Mouse (Mus musculus) stomach, embryonic 14.5 days (tissue): ENCODE data around the gene Plekha7. TPM values are rescaled to one million over a fixed set of nuclear protein-coding genes. Genes with fewer than 3 reads are reported as not detected.
A peak's percentile ranks its signal among the peaks of the same experiment; 100 is the strongest.

Experiments
- ATAC-seq: fragments of 200-750 bp; cut with Nextera tagmentation; 2 replicates; pipeline ENCODE4 v1.8.0; 2017; ENCODE audit warnings: low read depth, moderate TSS enrichment; ENCODE audit not compliant: insufficient number of reproducible peaks, insufficient read depth, low FRiP score
- H3K27ac ChIP-seq: fragments of 300-500 bp; sonication (generic); 2 replicates; pipeline ENCODE4 v1.5.1; 2014; ENCODE audit warnings: mild to moderate bottlenecking, low read length, moderate library complexity, mixed read lengths
- H3K27me3 ChIP-seq: fragments of 300-500 bp; sonication (generic); 2 replicates; pipeline ENCODE4 v1.6.1; 2014; ENCODE audit warnings: low read length, control low read depth, mixed read lengths; ENCODE audit not compliant: control insufficient read depth, insufficient read depth
- H3K36me3 ChIP-seq: fragments of 300-500 bp; sonication (generic); 2 replicates; pipeline ENCODE4 v1.6.1; 2014; ENCODE audit warnings: mild to moderate bottlenecking, control low read depth, low read length, moderate library complexity, mixed read lengths; ENCODE audit not compliant: control insufficient read depth, insufficient read depth
- H3K4me1 ChIP-seq: fragments of 300-500 bp; sonication (generic); 2 replicates; pipeline ENCODE4 v1.6.1; 2014; ENCODE audit warnings: low read length, control low read depth, mixed read lengths; ENCODE audit not compliant: control insufficient read depth, insufficient read depth
- H3K4me2 ChIP-seq: fragments of 300-500 bp; sonication (generic); replicated peaks from 2 replicates; pipeline ENCODE4 v1.6.1; 2014; ENCODE audit warnings: low read depth, low read length, control low read depth
- H3K4me3 ChIP-seq: fragments of 300-500 bp; sonication (generic); 2 replicates; pipeline ENCODE4 v1.5.1; 2014; ENCODE audit warnings: low read depth, low read length, control low read depth
- H3K9ac ChIP-seq: fragments of 300-500 bp; sonication (generic); replicated peaks from 2 replicates; pipeline ENCODE4 v1.6.1; 2014; ENCODE audit warnings: low read depth, mild to moderate bottlenecking, control low read depth, low read length, moderate library complexity, mixed read lengths
- H3K9me3 ChIP-seq: fragments of 300-500 bp; sonication (generic); 2 replicates; pipeline ENCODE4 v1.6.1; 2016; ENCODE audit warnings: low read depth, low read length, control low read depth; ENCODE audit not compliant: control insufficient read depth
- WGBS: fragments of 180-500 bp; shearing (Covaris S2); extraction: QIAGEN DNeasy Blood & Tissue Kit; methylation state at CpG from one replicate; pipeline ENCODE4 v1.1.7; 2014; 5-methylcytosine and 5-hydroxymethylcytosine counted together
- polyA plus RNA-seq: library from polyadenylated mRNA; unstranded; fragments of >200 nt; fragmentation: Nextera tagmentation; extraction: Ambion mirVana; gene quantifications from 2 replicates; pipeline ENCODE4 v1.2.1, GENCODE M21; 2014

Plekha7 gene
- polyA plus RNA-seq, 1 experiment from 2014 or later = 12.4 TPM

GRCm38 (mm10) chr7:116241601-116242000, 66.6 kb downstream of the Plekha7 start:
- Histone ChIP-seq H3K4me1 (peaks cover 10% of the 10 kb centered on the region; the same call in 1 of the 2 replicates), H3K27me3 (0 out of 2 replicates have a peak, but pooled peaks cover 2% of the 10 kb centered on the region), H3K27ac (no peak overlapping the region), H3K9me3 (no peaks in the 10 kb centered on the region), H3K4me3 (no peak overlapping the region), H3K9ac (no peak overlapping the region), H3K4me2 (no peak overlapping the region), H3K36me3 (no peaks in the 10 kb centered on the region)
- 27% methylated on average over 7 of the region's 7 CpGs for WGBS
- no peak for ATAC-seq

GRCm38 (mm10) chr7:116240791-116241474, 67.2 kb downstream of the Plekha7 start:
- H3K9me3 ChIP-seq = no peaks in the 10 kb centered on the region
- peaks cover 7% of the 10 kb centered on the region for H3K4me1 ChIP-seq
- 72% methylated on average over 12 of the region's 12 CpGs for WGBS
- ATAC-seq = no peak
- H3K27ac ChIP-seq = no peak overlapping the region
- no peak overlapping the region for H3K9ac ChIP-seq
- no peaks in the 10 kb centered on the region for H3K36me3 ChIP-seq
- H3K4me3 ChIP-seq = no peak overlapping the region
- no peak overlapping the region for H3K4me2 ChIP-seq
- 0 out of 2 replicates have a peak, but pooled peaks cover 2% of the 10 kb centered on the region for H3K27me3 ChIP-seq

GRCm38 (mm10) chr7:116240353-116240752, 67.8 kb downstream of the Plekha7 start:
- ATAC-seq = no peak
- H3K4me1 ChIP-seq = peaks cover 13% of the 10 kb centered on the region
- whole genome bisulfite sequencing = 76% methylated on average over 4 of the region's 4 CpGs
- no peak overlapping the region for H3K9ac ChIP-seq
- no peak overlapping the region for H3K4me3 ChIP-seq
- H3K27ac ChIP-seq = no peak overlapping the region
- H3K36me3 ChIP-seq = no peaks in the 10 kb centered on the region
- H3K9me3 ChIP-seq = no peaks in the 10 kb centered on the region
- no peak overlapping the region for H3K4me2 ChIP-seq
- H3K27me3 ChIP-seq = 0 out of 2 replicates have a peak, but pooled peaks cover 2% of the 10 kb centered on the region

GRCm38 (mm10) chr7:116238320-116238719, 69.9 kb downstream of the Plekha7 start:
- H3K4me2 ChIP-seq = no peak overlapping the region
- H3K27me3 ChIP-seq = 0 out of 2 replicates have a peak, but pooled peaks cover 2% of the 10 kb centered on the region
- no peaks in the 10 kb centered on the region for H3K36me3 ChIP-seq
- H3K4me3 ChIP-seq = no peak overlapping the region
- H3K9ac ChIP-seq = no peak overlapping the region
- H3K27ac ChIP-seq = no peak overlapping the region
- no peaks in the 10 kb centered on the region for H3K9me3 ChIP-seq
- ATAC-seq = no peak
- H3K4me1 ChIP-seq = peaks cover 17% of the 10 kb centered on the region
- WGBS = 84% methylated on average over 4 of the region's 4 CpGs

GRCm38 (mm10) chr7:116237157-116237981, 70.8 kb downstream of the Plekha7 start:
- peak; percentile 26; the same call in 1 of the 2 replicates for ATAC-seq
- Histone ChIP-seq H3K27me3 (0 out of 2 replicates have a peak, but pooled peaks cover 2% of the 10 kb centered on the region), H3K4me2 (peak overlapping the region; percentile 99), H3K36me3 (no peaks in the 10 kb centered on the region), H3K4me1 (peaks cover 17% of the 10 kb centered on the region), H3K9ac (peak overlapping the region; percentile 30; the same call in 1 of the 2 replicates), H3K27ac (peak overlapping the region; percentile 3; the same call in 1 of the 2 replicates), H3K9me3 (no peaks in the 10 kb centered on the region), H3K4me3 (peak overlapping the region; percentile 42)
- WGBS = 1% methylated on average over 69 of the region's 69 CpGs

- no peak for ATAC-seq
- Histone ChIP-seq H3K9me3 (no peaks in the 10 kb centered on the region), H3K4me3 (peak overlapping the region; percentile 42), H3K4me2 (peak overlapping the region; percentile 99), H3K9ac (no peak overlapping the region), H3K4me1 (peaks cover 15% of the 10 kb centered on the region), H3K36me3 (no peaks in the 10 kb centered on the region), H3K27ac (peak overlapping the region; percentile 3; the same call in 1 of the 2 replicates), H3K27me3 (0 out of 2 replicates have a peak, but pooled peaks cover 2% of the 10 kb centered on the region)
- 46% methylated on average over 8 of the region's 8 CpGs for WGBS
Observed at GRCm38 (mm10) chr7:116236608-116237007, 71.6 kb downstream of the Plekha7 start.

GRCm38 (mm10) chr7:116234287-116234806, 73.8 kb downstream of the Plekha7 start:
- no peaks in the 10 kb centered on the region for H3K9me3 ChIP-seq
- H3K27ac ChIP-seq = no peak overlapping the region
- no peak for ATAC-seq
- no peak overlapping the region for H3K4me3 ChIP-seq
- H3K36me3 ChIP-seq = no peaks in the 10 kb centered on the region
- peaks cover 15% of the 10 kb centered on the region for H3K4me1 ChIP-seq
- H3K27me3 ChIP-seq = 0 out of 2 replicates have a peak, but pooled peaks cover 2% of the 10 kb centered on the region
- WGBS = 59% methylated on average over 7 of the region's 7 CpGs
- no peak overlapping the region for H3K9ac ChIP-seq
- no peak overlapping the region for H3K4me2 ChIP-seq
